Mouse (Mus musculus) cortical plate, adult 2 months (tissue): Measurements from ENCODE around the gene Plekhf1. TPM values are rescaled to one million over a fixed set of nuclear protein-coding genes. Genes with fewer than 3 reads are reported as not detected.
A peak's percentile ranks its signal among the peaks of the same experiment; 100 is the strongest.

Experiments used
- H3K27ac ChIP-seq: fragments of 200-500 bp; 2 replicates; pipeline ENCODE4 v1.5.1; 2012; ENCODE audit warnings: low read length, control low read depth, inconsistent platforms; ENCODE audit not compliant: insufficient read depth
- H3K4me1 ChIP-seq: fragments of 200-500 bp; 2 replicates; pipeline ENCODE4 v1.6.1; 2011; ENCODE audit warnings: low read length; ENCODE audit not compliant: control insufficient read depth, insufficient read depth
- H3K4me3 ChIP-seq: fragments of 200-500 bp; 2 replicates; pipeline ENCODE4 v1.5.1; 2011; ENCODE audit warnings: mild to moderate bottlenecking, low read length, control low read depth; ENCODE audit not compliant: insufficient read depth
- CTCF ChIP-seq: fragments of 200-500 bp; IDR thresholded peaks from 2 replicates; pipeline ENCODE4 v1.5.1; 2011; ENCODE audit warnings: mild to moderate bottlenecking, control low read depth, low read length; ENCODE audit not compliant: insufficient read depth; ENCODE audit errors: extremely low read depth
- POLR2A ChIP-seq: fragments of 200-500 bp; IDR thresholded peaks from 2 replicates; pipeline ENCODE4 v1.6.1; 2011; ENCODE audit warnings: mild to moderate bottlenecking, low read length, control low read depth; ENCODE audit not compliant: insufficient read depth; ENCODE audit errors: extremely low read depth
- polyA plus RNA-seq: library from polyadenylated mRNA; depleted of rRNA; stranded (reverse); fragments of >200 nt; gene quantifications from 2 replicates; pipeline ENCODE4 v1.2.3, GENCODE M21; 2012

Gene Plekhf1
- polyA plus RNA-seq, 1 experiment = 1.8 TPM

GRCm38 (mm10) chr7:38189136-38189982 lies 38.5 kb downstream of the Plekhf1 start:
- Histone ChIP-seq H3K4me3 (no peak overlapping the region), H3K27ac (no peak overlapping the region), H3K4me1 (peaks cover under 1% of the 10 kb centered on the region; the same call in 1 of the 2 replicates)
- no peak for TF ChIP-seq CTCF
- no peak for TF ChIP-seq POLR2A

- H3K4me3 ChIP-seq = no peak overlapping the region
- H3K27ac ChIP-seq = no peak overlapping the region
- peaks cover 2% of the 10 kb centered on the region; the same call in 1 of the 2 replicates for H3K4me1 ChIP-seq
- TF ChIP-seq POLR2A (no peak), CTCF (no peak)
Measured at GRCm38 (mm10) chr7:38188281-38189075, 39.3 kb downstream of the Plekhf1 start.

- Histone ChIP-seq H3K4me1 (peaks cover 2% of the 10 kb centered on the region; the same call in 1 of the 2 replicates), H3K27ac (no peak overlapping the region), H3K4me3 (no peak overlapping the region)
- no peak for TF ChIP-seq POLR2A
- no peak for TF ChIP-seq CTCF
Measured at GRCm38 (mm10) chr7:38187796-38188195, 40.0 kb downstream of the Plekhf1 start.

DNA sequence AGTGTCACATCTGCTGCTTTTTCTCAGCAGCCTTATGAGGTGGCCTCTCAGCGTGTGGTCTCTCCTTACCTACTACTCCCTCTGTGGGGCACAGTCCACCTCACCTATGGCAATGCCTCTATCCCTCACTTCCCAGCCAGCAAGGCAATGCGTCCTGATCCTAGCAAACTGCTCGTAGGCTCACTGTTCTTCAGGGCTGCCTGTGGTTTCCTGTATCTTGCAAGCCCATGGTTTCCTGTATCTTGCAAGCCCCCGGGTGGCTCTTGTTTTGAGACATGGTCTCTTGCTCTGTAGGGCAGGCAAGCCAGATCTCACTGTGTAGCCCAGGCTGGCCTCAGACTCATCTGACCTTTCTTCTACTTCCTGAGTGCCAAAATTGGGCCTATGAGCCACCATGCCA lies 41.0 kb downstream of the Plekhf1 start:
- Histone ChIP-seq H3K4me3 (no peak overlapping the region), H3K4me1 (peaks cover 2% of the 10 kb centered on the region; the same call in 1 of the 2 replicates), H3K27ac (no peak overlapping the region)

GRCm38 (mm10) chr7:38184786-38185185 lies 43.0 kb downstream of the Plekhf1 start:
- H3K27ac ChIP-seq = no peak overlapping the region
- H3K4me1 ChIP-seq = peaks cover 2% of the 10 kb centered on the region; the same call in 1 of the 2 replicates
- TF ChIP-seq POLR2A (no peak), CTCF (no peak)
- no peak overlapping the region for H3K4me3 ChIP-seq

More for the DNA sequence above, 41.0 kb downstream of the Plekhf1 start:
- TF ChIP-seq POLR2A (no peak), CTCF (no peak)

DNA sequence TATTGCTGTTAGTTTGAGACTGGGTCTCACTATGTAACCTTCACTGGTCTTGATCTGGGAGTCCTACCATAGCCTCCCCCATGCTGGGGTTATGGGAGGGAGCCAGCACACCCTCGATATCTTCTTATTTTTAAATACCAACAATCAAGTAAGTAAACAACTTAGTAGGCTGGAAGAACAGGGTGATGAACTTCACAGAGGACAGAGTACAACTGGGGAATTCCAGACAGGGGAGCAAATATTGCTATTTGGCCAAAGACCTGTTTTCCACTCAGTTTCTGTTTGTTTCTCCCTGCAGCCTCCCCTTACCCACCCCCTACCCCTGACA lies 43.4 kb downstream of the Plekhf1 start:
- TF ChIP-seq POLR2A (no peak), CTCF (no peak)
- H3K4me1 ChIP-seq = peaks cover 2% of the 10 kb centered on the region; the same call in 1 of the 2 replicates
- peak overlapping the region; percentile 55 for H3K4me3 ChIP-seq
- H3K27ac ChIP-seq = no peak overlapping the region

GRCm38 (mm10) chr7:38183709-38184417 lies 44.0 kb downstream of the Plekhf1 start:
- TF ChIP-seq POLR2A (peak; percentile 81), CTCF (no peak)
- Histone ChIP-seq H3K4me3 (peak overlapping the region; percentile 55), H3K27ac (peak overlapping the region; percentile 66), H3K4me1 (0 out of 2 replicates have a peak, but pooled peaks cover 2% of the 10 kb centered on the region)

- Histone ChIP-seq H3K4me3 (peak within 1 kb of the TSS; percentile 55), H3K4me1 (0 out of 2 replicates have a peak, but pooled peaks cover 2% of the 10 kb centered on the region), H3K27ac (peak within 1 kb of the TSS; percentile 66)
- TF ChIP-seq POLR2A = no peak
Measured at GRCm38 (mm10) chr7:38182962-38183687, 44.7 kb downstream of the Plekhf1 start, which contains the start of gene 1600014C10Rik. TSS of gene 1600014C10Rik (plus strand) at chr7:38183217.
